Mouse (Mus musculus): Measurements from ENCODE around the gene Stat5a. TPM values are rescaled to one million over a fixed set of nuclear protein-coding genes. Genes with fewer than 3 reads are reported as not detected.
A peak's percentile ranks its signal among the peaks of the same experiment; 100 is the strongest.

Gene Stat5a
- polyA plus RNA-seq (2011; ENCODE audit: insufficient read depth, insufficient read length, low read depth, missing spikeins), result 3.6 and 4.4 TPM in 2 replicates

- Histone ChIP-seq H3K36me3 (ENCODE audit: control insufficient read depth, insufficient read depth, low read length, poor library complexity, severe bottlenecking) (no peaks in the 10 kb centered on the region), H3K4me1 (ENCODE audit: control insufficient read depth, insufficient read depth, low read length) (no peaks in the 10 kb centered on the region), H3K27me3 (ENCODE audit: control insufficient read depth, insufficient read depth, low read length, poor library complexity, severe bottlenecking) (no peaks in the 10 kb centered on the region), H3K27ac (ENCODE audit: insufficient read depth, low read length) (no peak within 1 kb of the TSS), H3K9me3 (replicated peaks; ENCODE audit: control insufficient read depth, insufficient read depth, low read length, poor library complexity, severe bottlenecking) (no peaks in the 10 kb centered on the region), H3K9ac (ENCODE audit: low read depth, poor library complexity, severe bottlenecking) (peak within 1 kb of the TSS; percentile 32), H3K4me3 (ENCODE audit: low read depth, low read length) (peak within 1 kb of the TSS; percentile 42)
- TF ChIP-seq POLR2A (IDR thresholded peaks at IDR 0.05; ENCODE audit: insufficient read depth, low read length) (no peak), CTCF (IDR thresholded peaks at IDR 0.05; ENCODE audit: low read depth, low read length) (no peak), EP300 (IDR thresholded peaks at IDR 0.05; ENCODE audit: insufficient read depth, low read depth, low read length) (no peak)
These were observed at the start of gene Stat5a for GRCm38 (mm10) chr11:100858935-100859578. TSS of gene Stat5a (plus strand) at chr11:100859351.

DNA sequence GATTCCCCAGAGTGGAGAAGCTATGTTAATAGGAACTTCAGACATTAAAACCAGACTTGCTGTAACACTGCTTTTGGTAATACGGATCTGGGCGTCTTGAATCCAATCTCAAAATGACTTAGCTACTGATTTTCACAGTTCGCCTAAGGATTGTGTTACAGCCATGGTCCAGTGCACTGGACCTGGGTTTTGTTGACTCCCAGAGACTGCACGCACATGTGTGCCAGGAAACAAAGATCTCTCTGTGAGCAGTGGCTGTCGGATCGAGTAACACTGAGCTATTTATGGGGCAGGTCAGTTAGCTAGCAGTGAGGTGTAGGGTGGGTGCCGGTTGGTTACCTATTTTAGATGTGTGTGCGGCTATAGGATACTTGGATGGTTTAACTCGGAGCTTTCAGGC, 48.6 kb upstream of the Stat5a start:
- Histone ChIP-seq H3K9ac (ENCODE audit: low read depth, poor library complexity, severe bottlenecking) (no peak overlapping the region), H3K27ac (ENCODE audit: insufficient read depth, low read length) (no peak overlapping the region), H3K9me3 (replicated peaks; ENCODE audit: control insufficient read depth, insufficient read depth, low read length, poor library complexity, severe bottlenecking) (peaks cover 3% of the 10 kb centered on the region; the same call in 1 of the 2 replicates), H3K4me3 (ENCODE audit: low read depth, low read length) (no peak overlapping the region), H3K36me3 (ENCODE audit: control insufficient read depth, insufficient read depth, low read length, poor library complexity, severe bottlenecking) (no peaks in the 10 kb centered on the region), H3K4me1 (ENCODE audit: control insufficient read depth, insufficient read depth, low read length) (no peaks in the 10 kb centered on the region), H3K27me3 (ENCODE audit: control insufficient read depth, insufficient read depth, low read length, poor library complexity, severe bottlenecking) (no peaks in the 10 kb centered on the region)
- TF ChIP-seq POLR2A (IDR thresholded peaks at IDR 0.05; ENCODE audit: insufficient read depth, low read length), result no peak
- no peak for TF ChIP-seq CTCF (IDR thresholded peaks at IDR 0.05; ENCODE audit: low read depth, low read length)
- no peak for TF ChIP-seq EP300 (IDR thresholded peaks at IDR 0.05; ENCODE audit: insufficient read depth, low read depth, low read length)

DNA sequence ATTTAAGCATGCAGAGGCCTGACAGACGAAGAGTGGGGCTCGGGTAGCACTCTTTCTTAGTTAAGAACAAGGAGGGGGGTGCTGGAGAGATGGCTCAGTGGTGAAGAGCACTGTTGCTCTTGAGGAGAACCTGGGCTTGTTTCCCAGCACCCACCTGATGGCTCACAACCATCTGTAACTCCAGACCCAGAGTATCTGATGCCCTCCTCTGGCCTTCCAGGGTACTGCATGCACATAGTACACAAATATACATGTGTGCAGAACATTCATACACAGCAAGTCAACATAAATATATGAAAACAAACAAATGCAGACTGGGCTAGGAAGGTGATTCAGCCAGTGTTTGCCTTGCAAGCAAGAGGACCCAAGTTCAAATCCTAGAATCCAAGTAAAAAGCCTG, 48.0 kb upstream of the Stat5a start:
- no peaks in the 10 kb centered on the region for H3K36me3 ChIP-seq (ENCODE audit: control insufficient read depth, insufficient read depth, low read length, poor library complexity, severe bottlenecking)
- H3K4me1 ChIP-seq (ENCODE audit: control insufficient read depth, insufficient read depth, low read length), result no peaks in the 10 kb centered on the region

DNA sequence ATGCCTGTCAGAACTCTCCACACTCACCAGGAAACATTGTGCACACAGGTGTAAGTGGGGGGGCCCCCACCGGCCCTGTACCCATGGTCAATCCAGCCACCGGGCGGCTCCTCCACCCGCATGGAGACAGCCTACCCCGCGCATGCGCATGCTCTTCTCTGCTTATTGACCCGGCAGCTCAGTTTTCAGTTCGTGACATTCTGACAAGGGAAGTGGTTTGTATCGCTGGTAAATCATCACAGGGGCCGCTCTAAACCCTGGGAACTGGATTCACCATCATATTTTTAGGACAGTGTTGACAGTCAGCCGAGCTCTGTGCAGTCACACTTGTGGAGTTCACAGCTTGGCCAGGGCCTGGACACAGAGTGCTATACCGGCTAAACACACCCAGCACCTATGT, 44.7 kb upstream of the Stat5a start:
- Histone ChIP-seq H3K9me3 (replicated peaks; ENCODE audit: control insufficient read depth, insufficient read depth, low read length, poor library complexity, severe bottlenecking) (peaks cover 3% of the 10 kb centered on the region; the same call in 1 of the 2 replicates), H3K9ac (ENCODE audit: low read depth, poor library complexity, severe bottlenecking) (no peak overlapping the region), H3K27ac (ENCODE audit: insufficient read depth, low read length) (no peak overlapping the region), H3K36me3 (ENCODE audit: control insufficient read depth, insufficient read depth, low read length, poor library complexity, severe bottlenecking) (no peaks in the 10 kb centered on the region), H3K4me3 (ENCODE audit: low read depth, low read length) (no peak overlapping the region), H3K27me3 (ENCODE audit: control insufficient read depth, insufficient read depth, low read length, poor library complexity, severe bottlenecking) (no peaks in the 10 kb centered on the region), H3K4me1 (ENCODE audit: control insufficient read depth, insufficient read depth, low read length) (no peaks in the 10 kb centered on the region)
- TF ChIP-seq POLR2A (IDR thresholded peaks at IDR 0.05; ENCODE audit: insufficient read depth, low read length) (no peak), EP300 (IDR thresholded peaks at IDR 0.05; ENCODE audit: insufficient read depth, low read depth, low read length) (no peak), CTCF (IDR thresholded peaks at IDR 0.05; ENCODE audit: low read depth, low read length) (no peak)

More for the DNA sequence above, 48.0 kb upstream of the Stat5a start:
- Histone ChIP-seq H3K4me3 (ENCODE audit: low read depth, low read length) (no peak overlapping the region), H3K9ac (ENCODE audit: low read depth, poor library complexity, severe bottlenecking) (no peak overlapping the region), H3K27me3 (ENCODE audit: control insufficient read depth, insufficient read depth, low read length, poor library complexity, severe bottlenecking) (no peaks in the 10 kb centered on the region), H3K9me3 (replicated peaks; ENCODE audit: control insufficient read depth, insufficient read depth, low read length, poor library complexity, severe bottlenecking) (peaks cover 3% of the 10 kb centered on the region; the same call in 1 of the 2 replicates), H3K27ac (ENCODE audit: insufficient read depth, low read length) (no peak overlapping the region)
- TF ChIP-seq EP300 (IDR thresholded peaks at IDR 0.05; ENCODE audit: insufficient read depth, low read depth, low read length) (no peak), POLR2A (IDR thresholded peaks at IDR 0.05; ENCODE audit: insufficient read depth, low read length) (no peak), CTCF (IDR thresholded peaks at IDR 0.05; ENCODE audit: low read depth, low read length) (peak; percentile 17)

- no peak overlapping the region for H3K9ac ChIP-seq (ENCODE audit: low read depth, poor library complexity, severe bottlenecking)
- H3K9me3 ChIP-seq (replicated peaks; ENCODE audit: control insufficient read depth, insufficient read depth, low read length, poor library complexity, severe bottlenecking), result no peaks in the 10 kb centered on the region
- no peaks in the 10 kb centered on the region for H3K36me3 ChIP-seq (ENCODE audit: control insufficient read depth, insufficient read depth, low read length, poor library complexity, severe bottlenecking)
- H3K4me1 ChIP-seq (ENCODE audit: control insufficient read depth, insufficient read depth, low read length), result no peaks in the 10 kb centered on the region
- TF ChIP-seq POLR2A (IDR thresholded peaks at IDR 0.05; ENCODE audit: insufficient read depth, low read length) (no peak), CTCF (IDR thresholded peaks at IDR 0.05; ENCODE audit: low read depth, low read length) (no peak), EP300 (IDR thresholded peaks at IDR 0.05; ENCODE audit: insufficient read depth, low read depth, low read length) (no peak)
- no peak overlapping the region for H3K4me3 ChIP-seq (ENCODE audit: low read depth, low read length)
- H3K27me3 ChIP-seq (ENCODE audit: control insufficient read depth, insufficient read depth, low read length, poor library complexity, severe bottlenecking), result no peaks in the 10 kb centered on the region
- no peak overlapping the region for H3K27ac ChIP-seq (ENCODE audit: insufficient read depth, low read length)
These were observed 42.8 kb upstream of the Stat5a start for GRCm38 (mm10) chr11:100816342-100816741.

GRCm38 (mm10) chr11:100816801-100817200, 42.4 kb upstream of the Stat5a start:
- no peak overlapping the region for H3K9ac ChIP-seq (ENCODE audit: low read depth, poor library complexity, severe bottlenecking)
- no peak overlapping the region for H3K27ac ChIP-seq (ENCODE audit: insufficient read depth, low read length)
- no peaks in the 10 kb centered on the region for H3K36me3 ChIP-seq (ENCODE audit: control insufficient read depth, insufficient read depth, low read length, poor library complexity, severe bottlenecking)
- H3K4me3 ChIP-seq (ENCODE audit: low read depth, low read length), result no peak overlapping the region
- H3K4me1 ChIP-seq (ENCODE audit: control insufficient read depth, insufficient read depth, low read length), result no peaks in the 10 kb centered on the region
- TF ChIP-seq POLR2A (IDR thresholded peaks at IDR 0.05; ENCODE audit: insufficient read depth, low read length), result no peak
- no peak for TF ChIP-seq EP300 (IDR thresholded peaks at IDR 0.05; ENCODE audit: insufficient read depth, low read depth, low read length)
- no peak for TF ChIP-seq CTCF (IDR thresholded peaks at IDR 0.05; ENCODE audit: low read depth, low read length)
- H3K9me3 ChIP-seq (replicated peaks; ENCODE audit: control insufficient read depth, insufficient read depth, low read length, poor library complexity, severe bottlenecking), result no peaks in the 10 kb centered on the region
- no peaks in the 10 kb centered on the region for H3K27me3 ChIP-seq (ENCODE audit: control insufficient read depth, insufficient read depth, low read length, poor library complexity, severe bottlenecking)

All from ES-Bruce4 (cell line).